Comparison of ENCODE assay signal across 22 mouse cellular contexts in the genomic region with DNA sequence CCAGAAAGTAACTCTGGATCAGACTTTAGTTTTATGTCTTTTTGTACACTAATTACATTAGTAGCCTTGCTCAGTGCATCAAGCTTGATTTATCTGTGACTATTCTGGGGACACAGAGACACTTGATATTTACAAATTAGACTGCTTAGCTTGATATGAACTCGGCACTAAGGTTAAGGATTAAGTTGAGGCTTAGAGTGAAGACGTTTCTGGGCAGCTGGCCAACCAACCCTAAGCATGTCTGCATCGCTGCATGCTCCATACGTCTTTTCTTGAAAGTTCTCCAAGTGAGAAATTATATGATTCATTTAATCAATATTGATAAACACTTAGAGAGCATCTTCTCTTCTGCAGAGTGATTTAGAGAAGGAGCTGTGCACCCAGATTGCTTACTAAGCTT.
DNase-seq lines count a peak whose midpoint lies in the region; ATAC-seq and TF ChIP-seq lines count a peak whose summit lies in the region.
"Had no signal": no experiment of that assay in that cellular context is flagged by ENCODE, and none has a peak within 500 bp of the region (broad histone marks: within the 10 kb centered on the region; RNA-seq: fewer than 3 reads in every experiment).

No protein-coding gene starts in this region.

- H3K4me2 ChIP-seq in forebrain, embryonic 12.5 days = no peak overlapping the region
- no peak overlapping the region for H3K4me2 ChIP-seq in forebrain, embryonic 11.5 days (ENCODE audit: low read depth, low read length, severe bottlenecking)
- no peak overlapping the region for H3K4me2 ChIP-seq in midbrain, postnatal 0 days (ENCODE audit: low read depth, low read length, poor library complexity, severe bottlenecking)
- H3K4me2 ChIP-seq in midbrain, embryonic 13.5 days (replicated peaks) = no peak overlapping the region
- H3K4me2 ChIP-seq: embryonic facial prominence, embryonic 15.5 days; heart, embryonic 13.5 days; liver, embryonic 12.5 days; lung, embryonic 15.5 days; midbrain, embryonic 11.5 days; neural tube, embryonic 15.5 days had no signal

- no peak overlapping the region for H3K27ac ChIP-seq in forebrain, embryonic 12.5 days
- no peak overlapping the region for H3K27ac ChIP-seq in forebrain, embryonic 11.5 days (ENCODE audit: low read depth, low read length)
- H3K27ac ChIP-seq in midbrain, postnatal 0 days (ENCODE audit: low read depth, low read length) = no peak overlapping the region
- no peak overlapping the region for H3K27ac ChIP-seq in midbrain, embryonic 13.5 days
- H3K27ac ChIP-seq: embryonic facial prominence, embryonic 15.5 days; heart, embryonic 13.5 days; liver, embryonic 12.5 days; lung, embryonic 15.5 days; macrophage; neural tube, embryonic 15.5 days had no signal

- H3K27me3 ChIP-seq in forebrain, embryonic 12.5 days = no peaks in the 10 kb centered on the region
- H3K27me3 ChIP-seq in forebrain, embryonic 11.5 days (ENCODE audit: control insufficient read depth, insufficient read depth, low read length) = no peaks in the 10 kb centered on the region
- H3K27me3 ChIP-seq in midbrain, postnatal 0 days (ENCODE audit: insufficient read depth, low read length) = no peaks in the 10 kb centered on the region
- H3K27me3 ChIP-seq in midbrain, embryonic 13.5 days = no peaks in the 10 kb centered on the region
- H3K27me3 ChIP-seq: CH12.LX; embryonic facial prominence, embryonic 15.5 days; heart, embryonic 13.5 days; liver, embryonic 12.5 days; lung, embryonic 15.5 days; neural tube, embryonic 15.5 days had no signal

- H3K4me3 ChIP-seq in forebrain, embryonic 12.5 days (replicated peaks) = no peak overlapping the region
- H3K4me3 ChIP-seq in forebrain, embryonic 11.5 days (ENCODE audit: low read depth, low read length) = no peak overlapping the region
- no peak overlapping the region for H3K4me3 ChIP-seq in midbrain, postnatal 0 days (ENCODE audit: low read depth, low read length)
- H3K4me3 ChIP-seq in midbrain, embryonic 13.5 days (replicated peaks) = no peak overlapping the region
- H3K4me3 ChIP-seq: embryonic facial prominence, embryonic 15.5 days; heart, embryonic 13.5 days; liver, embryonic 12.5 days; lung, embryonic 15.5 days; neural tube, embryonic 15.5 days had no signal

- H3K9me3 ChIP-seq in forebrain, embryonic 12.5 days = no peaks in the 10 kb centered on the region
- no peaks in the 10 kb centered on the region for H3K9me3 ChIP-seq in forebrain, embryonic 11.5 days (ENCODE audit: control insufficient read depth, low read length)
- no peaks in the 10 kb centered on the region for H3K9me3 ChIP-seq in midbrain, postnatal 0 days (ENCODE audit: low read length)
- H3K9me3 ChIP-seq in midbrain, embryonic 13.5 days = no peaks in the 10 kb centered on the region
- H3K9me3 ChIP-seq: embryonic facial prominence, embryonic 15.5 days; heart, embryonic 13.5 days; liver, embryonic 12.5 days; lung, embryonic 15.5 days; neural tube, embryonic 15.5 days had no signal

- WGBS in forebrain, embryonic 12.5 days = 68% methylated on average over 4 of the region's 4 CpGs
- 76% methylated on average over 4 of the region's 4 CpGs for WGBS in forebrain, embryonic 11.5 days
- 43% methylated on average over 4 of the region's 4 CpGs for WGBS in midbrain, postnatal 0 days
- WGBS in midbrain, embryonic 13.5 days = 54% methylated on average over 4 of the region's 4 CpGs

- ATAC-seq in forebrain, embryonic 12.5 days (ENCODE audit: low FRiP score) = 0 out of 2 replicates have a peak, but pooled peaks have one; percentile 39
- no peak for ATAC-seq in forebrain, embryonic 11.5 days (replicated peaks; ENCODE audit: low FRiP score)
- ATAC-seq in midbrain, postnatal 0 days (ENCODE audit: low FRiP score) = no peak
- ATAC-seq in midbrain, embryonic 13.5 days = no peak
- ATAC-seq: liver, embryonic 12.5 days had no signal

- H3K4me1 ChIP-seq in forebrain, embryonic 12.5 days = no peaks in the 10 kb centered on the region
- H3K4me1 ChIP-seq in forebrain, embryonic 11.5 days (replicated peaks; ENCODE audit: control insufficient read depth, insufficient read depth, low read length) = no peaks in the 10 kb centered on the region; the same call in 1 of the 2 replicates
- H3K4me1 ChIP-seq in midbrain, postnatal 0 days (ENCODE audit: insufficient read depth, low read length) = no peaks in the 10 kb centered on the region
- no peaks in the 10 kb centered on the region for H3K4me1 ChIP-seq in midbrain, embryonic 13.5 days (replicated peaks)
- H3K4me1 ChIP-seq: embryonic facial prominence, embryonic 15.5 days; heart, embryonic 13.5 days; liver, embryonic 12.5 days; lung, embryonic 15.5 days; neural tube, embryonic 15.5 days had no signal

- TF ChIP-seq CTCF in midbrain, postnatal 0 days (IDR thresholded peaks at IDR 0.05) = no peak

- H3K9ac ChIP-seq in forebrain, embryonic 12.5 days = no peak overlapping the region
- H3K9ac ChIP-seq in forebrain, embryonic 11.5 days (ENCODE audit: low read length) = no peak overlapping the region
- H3K9ac ChIP-seq in midbrain, postnatal 0 days (replicated peaks; ENCODE audit: low read length, poor library complexity, severe bottlenecking) = no peak overlapping the region
- no peak overlapping the region for H3K9ac ChIP-seq in midbrain, embryonic 13.5 days (replicated peaks)
- H3K9ac ChIP-seq: embryonic facial prominence, embryonic 15.5 days; heart, embryonic 13.5 days; liver, embryonic 12.5 days; lung, embryonic 15.5 days; neural tube, embryonic 15.5 days had no signal

- no peaks in the 10 kb centered on the region for H3K36me3 ChIP-seq in forebrain, embryonic 12.5 days (replicated peaks)
- H3K36me3 ChIP-seq in forebrain, embryonic 11.5 days (ENCODE audit: control insufficient read depth, insufficient read depth, low read length) = no peaks in the 10 kb centered on the region
- H3K36me3 ChIP-seq in midbrain, postnatal 0 days (ENCODE audit: insufficient read depth, low read length) = no peaks in the 10 kb centered on the region
- H3K36me3 ChIP-seq in midbrain, embryonic 13.5 days = no peaks in the 10 kb centered on the region
- H3K36me3 ChIP-seq: embryonic facial prominence, embryonic 15.5 days; heart, embryonic 13.5 days; liver, embryonic 12.5 days; lung, embryonic 15.5 days; neural tube, embryonic 15.5 days had no signal

- DNase-seq in forebrain, embryonic 11.5 days (ENCODE audit: low spot score) = no peak
- peak; percentile 9 for DNase-seq in kidney, postnatal 10 days
- no peak for DNase-seq in kidney, postnatal 14 days
- peak; percentile 17 for DNase-seq in midbrain, postnatal 0 days (ENCODE audit: low spot score)
- DNase-seq in retina, postnatal 1 day = peak; percentile 6
- DNase-seq in gastrocnemius, postnatal 25 days = no peak
- DNase-seq: adrenal gland, postnatal 36 days; cerebellum, adult 8-10 months; gastrocnemius, postnatal 10 days; heart, adult 18-20 months; kidney, adult 8-10 months; thymus, postnatal 14 days had no signal

Comparison
In these comparisons a context has a peak if more than half of its experiments do, and no peak if none do; other contexts are left out.
1. DNase-seq: peak in kidney, postnatal 10 days (single experiment), midbrain, postnatal 0 days (single experiment) and retina, postnatal 1 day (single experiment); none in forebrain, embryonic 11.5 days (single experiment), kidney, postnatal 14 days (single experiment) and gastrocnemius, postnatal 25 days (single experiment).